Mouse (Mus musculus) heart, adult 2 months (tissue): ENCODE measurements at regions not wholly inside any gene's neighbourhood (a gene's known extent, or its start where the extent isn't known, plus 50 kb on each side); places are given as distances from the start of the nearest gene placed in this dataset.

Experiments used
- CTCF ChIP-seq: fragments of 200-600 bp; IDR thresholded peaks from 2 replicates; pipeline ENCODE4 v1.8.1; 2022; ENCODE audit warnings: antibody characterized with exemption, mild to moderate bottlenecking, moderate library complexity
- EP300 ChIP-seq: fragments of 200-500 bp; IDR thresholded peaks from 2 replicates; pipeline ENCODE4 v1.6.1; 2011; ENCODE audit warnings: low read depth, low read length, control low read depth; ENCODE audit not compliant: insufficient read depth
- POLR2A ChIP-seq: fragments of 200-500 bp; IDR thresholded peaks from 2 replicates; pipeline ENCODE4 v1.6.1; 2011; ENCODE audit warnings: mild to moderate bottlenecking, low read depth, low read length, control low read depth; ENCODE audit not compliant: insufficient read depth

DNA sequence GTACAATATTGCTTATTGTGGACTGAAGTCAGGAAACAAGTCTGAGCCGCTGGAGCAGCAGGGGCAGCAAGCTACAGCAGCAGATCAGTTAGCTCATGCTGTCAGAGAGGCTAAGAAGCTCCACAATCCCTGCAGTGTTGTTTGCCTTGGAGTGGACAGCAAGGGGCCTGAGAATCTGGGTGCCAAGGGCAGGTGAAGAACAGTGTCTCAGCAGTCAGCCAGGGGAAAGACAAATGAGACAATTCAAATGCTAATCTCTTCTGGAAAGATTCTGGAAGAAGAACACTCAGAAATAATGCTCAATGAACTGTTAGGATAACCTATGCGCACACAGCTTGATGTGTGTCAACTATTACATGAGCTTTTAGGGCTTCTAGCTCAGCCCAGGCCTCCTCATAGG lies 315.5 kb upstream of the Nrp1 start:
- no peak for TF ChIP-seq POLR2A
- no peak for TF ChIP-seq EP300
- TF ChIP-seq CTCF, result no peak
